Mouse (Mus musculus): Measurements from ENCODE around the gene Glb1.
"Not testable (repeated sequence)": the region's sequence is repeated elsewhere in the genome, so short reads cannot be mapped to it uniquely, and the experiment has no call there.

The Glb1 gene

DNA sequence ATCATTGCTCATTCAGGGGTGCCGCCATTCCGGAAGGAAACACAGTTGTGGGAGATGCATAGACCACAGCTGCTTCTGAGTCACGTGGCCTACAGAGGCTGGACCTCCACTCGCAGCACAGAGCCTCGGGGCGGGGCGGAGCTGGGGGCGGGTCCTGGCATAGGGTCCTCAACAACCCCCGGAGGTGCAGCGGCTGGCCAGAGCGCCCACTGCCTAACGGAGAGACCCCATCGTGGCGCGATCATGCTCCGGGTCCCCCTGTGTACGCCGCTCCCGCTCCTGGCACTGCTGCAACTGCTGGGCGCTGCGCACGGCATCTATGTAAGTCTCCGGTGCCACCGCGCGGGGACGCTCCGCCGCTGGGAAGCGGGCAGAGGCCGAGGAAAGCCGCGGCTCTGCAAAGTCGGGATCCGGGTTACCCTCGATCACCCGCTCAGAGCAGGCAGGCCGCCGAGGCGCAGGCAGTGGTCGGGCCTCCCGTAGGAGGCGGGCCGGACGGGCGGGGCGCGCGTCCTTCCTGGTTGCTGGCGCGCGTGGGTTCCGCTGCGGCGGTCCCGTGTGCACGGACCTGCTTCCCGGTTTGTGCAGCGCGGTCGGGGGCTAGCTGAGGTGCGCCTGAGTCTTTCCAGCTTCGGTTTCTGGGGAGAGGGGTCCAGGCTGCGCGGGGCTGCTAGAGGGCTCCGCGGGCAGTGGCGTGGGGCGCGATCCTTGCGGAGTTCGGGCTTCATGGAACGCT lies at the start of gene Glb1, which contains the start of gene Tmppe:
Glb1 (plus strand) TSS at position 128 of the 736 bp plus-strand sequence.
Tmppe (plus strand) TSS at position 157 of the 736 bp plus-strand sequence.
- DNase-seq = peak; percentile 77

DNA sequence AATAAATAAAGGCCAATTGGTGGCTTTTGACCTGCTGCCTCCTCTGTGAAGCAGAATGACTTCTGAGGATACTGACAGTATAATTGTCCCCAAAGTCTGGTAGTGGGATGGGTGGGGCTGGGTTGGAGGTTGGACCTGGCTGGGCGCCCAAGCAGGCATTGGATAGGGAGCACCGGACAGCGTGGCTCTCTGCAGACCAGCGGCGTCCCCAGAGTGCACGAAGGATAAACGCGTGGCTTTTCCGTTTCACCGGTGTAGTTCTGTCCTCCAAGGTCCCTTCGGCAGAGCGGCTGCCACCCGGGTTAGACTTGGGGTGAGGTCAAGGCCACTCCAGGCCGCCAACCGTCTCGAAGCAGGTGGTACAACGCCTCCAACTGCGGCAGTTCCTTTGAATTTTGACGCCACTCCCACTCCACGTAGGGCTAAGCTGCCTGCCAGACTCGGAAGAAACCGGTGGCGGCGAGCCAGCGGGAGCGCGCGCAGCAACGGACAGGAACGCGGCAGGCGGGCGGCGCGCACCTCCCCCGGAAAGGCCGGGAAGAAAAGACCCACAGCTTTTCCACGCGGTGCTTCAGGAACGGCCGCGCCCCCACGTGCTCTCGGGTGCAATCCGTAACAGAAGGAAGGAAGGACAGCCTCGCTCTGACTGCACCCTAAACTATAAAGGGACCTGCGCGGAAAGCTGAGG lies 32.9 kb upstream of the Glb1 start:
- peak in 1 of 2 experiments; percentile 34 for DNase-seq

GRCm38 (mm10) chr9:114368471-114368858 lies 32.4 kb upstream of the Glb1 start:
- DNase-seq = no peak

DNA sequence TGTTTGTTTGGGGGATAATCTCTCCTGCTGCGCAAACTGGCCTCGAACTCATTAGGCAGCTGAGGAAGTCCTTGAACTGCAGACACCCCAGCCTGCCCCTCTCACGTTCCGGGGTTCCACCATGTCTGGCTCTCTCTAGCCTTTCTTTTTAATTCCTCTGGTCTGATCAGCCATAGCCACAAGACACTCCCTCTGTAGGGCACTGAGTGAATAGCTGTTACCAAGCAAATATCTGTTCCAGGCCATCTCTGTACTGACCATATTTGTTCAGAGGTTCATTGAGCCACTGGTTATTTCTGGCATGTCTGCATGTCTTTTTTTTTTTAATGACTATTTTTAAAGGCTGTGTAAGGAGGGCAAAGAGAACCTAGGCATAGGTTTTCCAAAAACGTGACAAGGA lies 31.5 kb upstream of the Glb1 start:
- DNase-seq = not testable (repeated sequence)

GRCm38 (mm10) chr9:114371717-114372116 lies 29.2 kb upstream of the Glb1 start:
- not testable (repeated sequence) for DNase-seq

DNA sequence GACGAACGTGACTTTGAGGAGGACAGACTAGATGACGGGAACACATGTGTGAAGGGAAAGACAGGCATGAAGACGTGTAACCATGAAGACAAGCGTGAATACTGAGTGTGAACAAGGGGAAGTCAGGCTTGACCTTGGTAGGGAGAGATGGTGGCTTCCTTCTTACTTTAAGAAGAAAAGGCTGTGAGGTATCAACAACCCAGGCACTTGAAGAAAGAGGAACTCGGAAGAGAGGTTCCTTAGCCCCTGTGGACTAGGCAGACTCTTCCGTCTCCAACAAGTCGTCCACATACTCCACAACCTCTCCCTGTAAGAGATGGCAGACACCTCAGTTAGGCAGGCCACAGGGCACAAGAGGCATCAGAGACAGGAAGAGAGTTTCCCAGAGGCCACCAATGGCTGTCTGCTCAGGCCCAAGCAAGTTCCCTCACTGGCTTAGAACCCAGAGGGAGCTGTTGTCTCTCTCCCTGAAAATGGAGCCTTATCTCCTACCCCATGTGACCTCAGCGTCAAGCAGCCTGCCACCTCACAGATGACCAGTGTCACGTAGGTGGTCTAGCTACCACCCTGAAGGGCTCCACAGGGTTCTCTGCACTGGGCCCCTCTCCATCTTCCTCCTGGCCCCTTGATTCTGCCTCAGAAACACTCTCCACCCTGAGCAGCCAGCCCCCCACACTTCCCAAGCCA lies 25.5 kb upstream of the Glb1 start:
- no peak for DNase-seq

GRCm38 (mm10) chr9:114377168-114377567 lies 23.7 kb upstream of the Glb1 start:
- no peak for DNase-seq

DNA sequence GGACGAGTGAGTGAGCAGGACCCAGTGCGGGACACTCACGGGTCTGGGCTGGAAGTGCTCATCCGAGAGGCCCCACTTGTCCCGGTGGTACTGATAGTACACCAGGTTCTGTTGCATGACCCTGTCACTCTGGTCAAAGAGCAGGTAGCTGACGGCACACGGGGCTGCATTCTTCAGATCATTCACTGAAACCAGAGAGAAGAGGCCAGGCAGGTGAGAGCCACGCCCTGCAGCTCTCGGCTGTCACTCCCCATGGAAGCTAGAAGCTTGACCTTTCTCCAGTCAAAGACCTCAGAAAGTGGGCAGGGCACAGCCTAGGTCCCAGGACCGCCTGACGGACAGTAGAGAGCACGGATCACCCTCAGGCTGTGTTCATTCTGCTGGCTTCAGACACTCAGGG lies 21.0 kb upstream of the Glb1 start:
- DNase-seq = no peak

- no peak for DNase-seq
These were observed 19.8 kb upstream of the Glb1 start for GRCm38 (mm10) chr9:114380881-114381733.

GRCm38 (mm10) chr9:114382936-114383710 lies 17.8 kb upstream of the Glb1 start:
- no peak for DNase-seq

- no peak for DNase-seq
These were observed 16.2 kb upstream of the Glb1 start for GRCm38 (mm10) chr9:114384691-114385090.

DNA sequence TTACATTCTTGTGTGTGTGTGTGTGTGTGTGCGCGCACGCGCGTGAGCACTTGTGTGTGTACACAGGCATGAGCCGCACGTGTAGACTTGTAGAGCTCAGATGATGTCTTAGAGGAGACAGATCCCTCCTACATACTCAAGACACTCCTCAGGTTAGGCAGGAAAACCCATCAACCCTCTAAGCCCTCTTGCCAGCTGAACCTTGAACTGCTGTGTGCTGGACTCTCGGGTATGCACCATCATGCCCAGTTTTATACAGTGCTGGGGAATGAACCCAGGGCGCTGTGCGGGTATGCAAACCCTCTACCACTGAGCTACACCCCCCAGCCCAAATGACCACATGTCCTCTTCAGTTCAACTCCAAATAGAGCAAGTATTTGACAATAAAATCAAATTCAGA lies 15.7 kb upstream of the Glb1 start:
- no peak for DNase-seq

GRCm38 (mm10) chr9:114387086-114387485 lies 13.8 kb upstream of the Glb1 start:
- DNase-seq = no peak

DNA sequence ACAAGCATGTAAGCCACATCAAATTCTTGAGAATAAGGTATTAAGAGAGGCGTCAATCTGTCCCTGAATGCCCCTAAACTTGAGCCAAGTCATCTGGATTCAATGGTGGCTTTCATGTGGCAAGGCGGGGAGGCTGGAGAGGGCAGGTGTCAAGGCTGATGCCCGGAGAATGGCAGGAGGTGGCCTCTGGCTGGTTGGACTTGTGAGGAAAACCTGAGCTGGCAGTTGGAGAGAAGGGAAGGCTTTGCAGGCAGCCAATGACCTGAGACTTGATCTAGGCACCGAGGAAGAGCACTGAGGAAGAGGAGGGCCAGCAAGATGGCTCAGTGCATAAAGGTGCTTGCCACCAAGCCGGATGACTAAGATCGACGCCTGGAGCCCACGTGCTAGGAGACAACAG lies 12.6 kb upstream of the Glb1 start:
- no peak for DNase-seq

DNA sequence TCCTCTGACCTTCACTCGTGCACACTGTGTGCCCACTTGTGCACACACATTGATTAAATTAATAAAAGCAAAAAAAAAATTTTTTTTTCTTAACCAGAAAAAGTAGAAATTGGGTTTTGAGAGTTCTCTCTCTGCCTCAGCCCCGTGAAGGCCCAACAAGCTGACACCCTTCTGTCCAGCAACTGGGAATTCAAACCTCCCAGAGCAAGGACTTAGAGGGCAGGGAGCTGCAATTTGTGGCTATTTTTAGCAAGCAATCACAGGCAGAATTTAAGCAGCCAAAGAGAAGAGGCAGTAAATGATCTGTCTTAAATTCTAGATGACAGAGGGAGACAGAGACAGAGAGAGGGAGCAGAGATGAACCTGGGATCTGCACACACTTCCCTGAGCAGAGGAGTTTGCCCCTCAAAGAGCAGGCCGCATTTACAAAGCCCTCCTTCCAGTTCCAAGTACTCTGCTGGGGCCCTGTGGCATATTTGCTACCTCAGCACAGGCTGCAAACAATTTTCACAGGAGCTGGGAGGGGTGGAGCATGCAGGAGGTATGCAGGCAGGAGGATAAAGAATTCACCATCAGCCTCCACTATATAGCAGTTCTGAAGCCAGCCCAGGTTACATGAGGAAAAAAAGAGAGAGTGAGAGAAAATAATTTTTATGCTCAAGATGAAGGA lies 12.0 kb upstream of the Glb1 start:
- no peak for DNase-seq

GRCm38 (mm10) chr9:114389371-114389904 lies 11.4 kb upstream of the Glb1 start:
- no peak for DNase-seq

DNA sequence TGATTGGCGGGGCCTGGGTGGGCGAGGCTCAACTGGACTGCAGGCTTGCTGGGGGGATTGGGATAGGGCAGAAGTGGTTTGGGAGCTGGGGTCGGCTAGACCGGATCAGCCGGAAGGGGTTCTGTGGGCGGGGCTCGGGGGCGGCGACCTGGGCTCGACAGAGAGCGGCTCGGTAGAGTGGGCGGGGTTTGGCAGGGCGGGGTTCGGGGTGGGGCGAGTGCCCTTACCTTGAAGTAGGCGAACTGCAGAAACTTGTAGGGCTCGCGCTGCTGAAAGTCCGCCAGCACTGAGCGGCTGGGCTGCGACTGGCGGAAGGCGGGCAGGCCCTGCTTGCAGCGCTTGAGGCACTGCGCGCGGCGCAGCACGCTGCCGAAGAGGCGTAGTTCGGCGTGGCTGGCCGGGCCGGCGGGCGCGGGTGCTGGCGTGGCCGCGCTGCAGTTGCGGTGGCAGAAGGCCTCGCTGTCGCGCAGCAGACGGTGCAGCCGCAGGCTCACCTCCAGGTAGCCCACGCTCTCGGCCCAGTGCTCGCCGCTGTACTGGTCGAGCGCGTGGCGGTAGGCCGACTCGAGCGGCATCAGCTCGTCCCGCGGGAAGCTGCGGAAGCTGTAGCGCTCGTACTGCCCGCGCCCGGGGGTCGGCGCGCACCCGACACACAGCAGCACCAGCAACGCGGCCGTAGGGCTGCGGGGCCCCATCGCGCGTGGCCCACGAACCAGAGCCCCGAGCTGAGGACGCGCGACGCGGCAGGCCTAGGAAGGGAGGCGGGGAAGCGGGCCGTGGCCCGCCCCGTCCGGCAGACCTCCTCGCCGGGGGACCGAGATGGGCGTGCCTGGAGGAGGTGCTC lies 10.7 kb upstream of the Glb1 start, which contains the start of gene Crtap:
Crtap (minus strand) TSS at position 771 of the 844 bp plus-strand sequence.
- DNase-seq = peak; percentile 52 to 68

- no peak for DNase-seq
These were observed 10.2 kb upstream of the Glb1 start for GRCm38 (mm10) chr9:114390749-114391075.

- not testable (repeated sequence) for DNase-seq
These were observed 6.7 kb upstream of the Glb1 start for GRCm38 (mm10) chr9:114394136-114394535.

DNA sequence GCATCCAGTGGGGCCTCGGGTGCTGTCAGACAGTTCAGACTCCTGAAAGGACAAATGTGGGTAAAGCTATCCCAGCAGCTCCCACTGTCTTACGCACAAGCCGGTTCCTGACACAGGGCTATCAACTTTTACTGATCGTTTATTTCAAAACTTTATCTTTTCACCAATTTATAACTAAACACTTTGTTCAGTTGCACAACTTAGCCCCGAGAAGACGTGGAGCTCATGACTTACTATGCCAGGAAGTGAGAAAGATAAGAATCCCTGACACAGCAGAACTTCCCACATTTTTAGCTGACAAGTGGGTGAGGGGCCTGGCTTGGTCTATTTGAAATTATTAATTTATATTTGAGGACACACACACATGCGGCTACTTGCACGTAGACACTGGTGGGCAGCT lies 6.2 kb upstream of the Glb1 start:
- DNase-seq = no peak

Data from spleen, adult 18-20 months (tissue).